Mouse (Mus musculus) neural tube, embryonic 11.5 days (tissue): Measurements from ENCODE around the gene Tmem266. TPM values are rescaled to one million over a fixed set of nuclear protein-coding genes. Genes with fewer than 3 reads are reported as not detected.
A peak's percentile ranks its signal among the peaks of the same experiment; 100 is the strongest.

ENCODE experiments used
- ATAC-seq: fragments of 200-750 bp; cut with Nextera tagmentation; 2 replicates; pipeline ENCODE4 v1.8.0; 2017; ENCODE audit warnings: moderate number of reproducible peaks, mild to moderate bottlenecking, moderate TSS enrichment, moderate library complexity; ENCODE audit not compliant: insufficient read depth, low FRiP score, low TSS enrichment
- DNase-seq: peaks from one replicate; pipeline ENCODE4 v3.0.0-alpha.2; 2015; ENCODE audit warnings: low spot score
- H3K27ac ChIP-seq: fragments of 300-500 bp; sonication (generic); 2 replicates; pipeline ENCODE4 v1.5.1; 2014; ENCODE audit warnings: low read depth, mild to moderate bottlenecking, low read length
- H3K27me3 ChIP-seq: fragments of 300-500 bp; sonication (generic); 2 replicates; pipeline ENCODE4 v1.6.1; 2014; ENCODE audit warnings: mild to moderate bottlenecking, low read length, mixed read lengths; ENCODE audit not compliant: control insufficient read depth, insufficient read depth
- H3K36me3 ChIP-seq: fragments of 300-500 bp; sonication (generic); 2 replicates; pipeline ENCODE4 v1.6.1; 2014; ENCODE audit warnings: mild to moderate bottlenecking, low read length, moderate library complexity, mixed read lengths; ENCODE audit not compliant: control insufficient read depth, insufficient read depth
- H3K4me1 ChIP-seq: fragments of 300-500 bp; sonication (generic); 2 replicates; pipeline ENCODE4 v1.6.1; 2014; ENCODE audit warnings: low read length, mixed read lengths; ENCODE audit not compliant: control insufficient read depth, insufficient read depth
- H3K4me2 ChIP-seq: fragments of 300-500 bp; sonication (generic); 2 replicates; pipeline ENCODE4 v1.6.1; 2014; ENCODE audit warnings: low read depth, mild to moderate bottlenecking, moderate library complexity
- H3K4me3 ChIP-seq: fragments of 300-500 bp; sonication (generic); 2 replicates; pipeline ENCODE4 v1.5.1; 2014; ENCODE audit warnings: low read depth, low read length
- H3K9ac ChIP-seq: fragments of 300-500 bp; sonication (generic); 2 replicates; pipeline ENCODE4 v1.6.1; 2014; ENCODE audit warnings: mild to moderate bottlenecking, low read length
- H3K9me3 ChIP-seq: fragments of 300-500 bp; sonication (generic); 2 replicates; pipeline ENCODE4 v1.6.1; 2016; ENCODE audit warnings: low read length; ENCODE audit not compliant: control insufficient read depth
- WGBS: fragments of 180-500 bp; shearing (Covaris S2); extraction: QIAGEN DNeasy Blood & Tissue Kit; methylation state at CpG from one replicate; pipeline ENCODE4 v1.1.7; 2014; 5-methylcytosine and 5-hydroxymethylcytosine counted together
- polyA plus RNA-seq: library from polyadenylated mRNA; unstranded; fragments of >200 nt; fragmentation: Nextera tagmentation; extraction: Ambion mirVana; gene quantifications from 2 replicates; pipeline ENCODE4 v1.2.1, GENCODE M21; 2014

Tmem266 gene
- polyA plus RNA-seq, 1 experiment from 2014 or later = 0.62 TPM

DNA sequence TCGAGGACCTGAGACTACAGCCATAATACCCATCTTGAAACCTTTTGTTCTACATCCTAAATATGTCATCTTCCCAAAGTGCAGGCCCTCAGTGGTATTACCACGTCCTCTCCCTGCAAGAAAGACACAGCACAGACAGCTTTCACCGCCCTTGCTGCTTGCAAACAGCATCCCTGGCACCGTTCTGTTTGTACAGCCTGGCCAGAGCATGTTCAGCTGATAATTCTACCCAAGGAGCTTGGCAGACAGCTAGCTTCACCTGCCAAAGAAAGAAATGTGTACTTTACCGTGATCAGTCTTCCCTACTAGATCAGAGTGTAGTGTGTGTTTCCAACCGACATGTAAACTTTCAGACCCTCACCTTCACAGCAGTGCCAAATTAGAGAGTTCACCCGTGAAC lies 45.2 kb downstream of the Tmem266 start:
- Histone ChIP-seq H3K27ac (no peak overlapping the region), H3K4me1 (no peaks in the 10 kb centered on the region), H3K4me3 (no peak overlapping the region), H3K9ac (no peak overlapping the region), H3K36me3 (no peaks in the 10 kb centered on the region), H3K4me2 (no peak overlapping the region), H3K27me3 (no peaks in the 10 kb centered on the region), H3K9me3 (no peaks in the 10 kb centered on the region)
- WGBS = 81% methylated on average over 7 of the region's 7 CpGs
- ATAC-seq = no peak
- DNase-seq = no peak

DNA sequence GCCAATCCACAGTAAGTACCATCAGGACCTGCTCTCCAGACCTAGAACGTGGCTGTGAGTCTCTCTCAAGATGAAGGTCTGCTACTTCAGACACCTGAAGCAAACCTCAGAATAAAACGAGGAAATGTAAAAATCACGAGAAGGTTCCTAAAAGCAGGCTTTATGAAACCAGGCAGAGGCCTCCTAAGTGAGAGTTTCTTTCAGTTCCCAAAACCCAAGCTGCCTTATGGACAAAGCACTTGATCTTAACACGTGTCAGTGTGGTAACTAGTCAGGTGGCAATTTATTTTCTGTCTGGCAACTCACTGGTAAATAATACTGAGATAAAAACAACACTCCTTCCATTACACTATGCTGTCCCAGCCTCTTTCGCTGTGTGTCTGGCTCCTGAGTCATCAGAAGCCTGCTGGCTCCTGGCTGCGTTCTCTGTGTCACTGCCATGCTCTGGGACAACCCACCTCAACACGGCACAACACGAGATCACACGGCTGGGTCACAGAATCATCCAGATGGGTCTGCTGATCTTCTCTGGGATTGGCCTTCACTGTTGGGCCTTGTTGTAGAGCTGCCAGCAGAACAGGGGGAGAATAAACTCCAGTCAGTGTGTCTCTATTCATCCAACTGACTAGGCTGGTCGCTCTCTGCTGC lies 51.0 kb downstream of the Tmem266 start:
- H3K36me3 ChIP-seq = no peaks in the 10 kb centered on the region
- no peak for DNase-seq
- no peaks in the 10 kb centered on the region for H3K4me1 ChIP-seq
- H3K9ac ChIP-seq = no peak overlapping the region
- H3K27me3 ChIP-seq = no peaks in the 10 kb centered on the region
- ATAC-seq = no peak
- H3K9me3 ChIP-seq = no peaks in the 10 kb centered on the region
- WGBS = 92% methylated on average over 10 of the region's 10 CpGs
- no peak overlapping the region for H3K4me3 ChIP-seq
- no peak overlapping the region for H3K27ac ChIP-seq
- H3K4me2 ChIP-seq = no peak overlapping the region

DNA sequence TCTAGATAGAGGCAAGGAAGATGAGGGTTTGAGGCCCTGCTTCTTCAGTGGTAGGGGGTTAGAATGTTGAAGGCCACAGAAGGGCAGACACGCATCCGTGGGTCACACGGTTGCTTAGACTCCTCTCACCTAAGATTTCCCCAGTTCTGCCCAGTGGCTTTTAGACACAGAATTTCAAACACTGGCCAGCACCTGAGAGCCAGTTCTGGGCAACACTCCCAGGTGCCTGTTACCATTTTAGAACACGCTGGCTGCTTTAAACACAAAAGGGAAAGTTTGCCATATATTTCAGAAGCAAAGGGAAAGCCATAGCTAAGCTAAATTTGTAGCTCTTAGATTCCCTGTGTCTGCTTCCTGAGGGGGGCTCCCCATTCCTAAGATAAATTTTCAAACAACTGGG lies 54.7 kb downstream of the Tmem266 start:
- 91% methylated on average over 4 of the region's 4 CpGs for WGBS
- Histone ChIP-seq H3K4me1 (no peaks in the 10 kb centered on the region), H3K27me3 (no peaks in the 10 kb centered on the region), H3K27ac (no peak overlapping the region), H3K9ac (no peak overlapping the region), H3K4me2 (no peak overlapping the region), H3K9me3 (no peaks in the 10 kb centered on the region), H3K4me3 (no peak overlapping the region), H3K36me3 (no peaks in the 10 kb centered on the region)
- ATAC-seq = no peak
- DNase-seq = no peak

DNA sequence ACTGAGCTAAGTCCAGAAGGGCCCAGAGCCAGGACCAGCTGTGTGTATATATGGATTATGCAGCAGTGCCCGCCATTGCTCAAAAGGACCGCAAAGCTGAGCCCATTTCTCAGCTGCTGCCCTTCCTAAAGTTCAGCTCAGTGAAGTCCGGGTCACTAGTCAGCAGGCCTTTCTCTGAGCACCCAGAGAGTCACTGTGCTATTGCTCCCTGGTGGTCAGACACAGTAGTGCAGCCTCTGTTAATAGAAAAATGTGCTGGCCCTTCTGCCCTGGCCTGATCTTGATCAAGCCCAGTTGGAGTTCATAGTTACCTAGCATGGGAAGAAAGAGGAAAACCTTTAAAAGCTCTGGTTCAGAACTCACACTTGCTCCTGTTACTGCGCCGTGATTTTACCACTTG lies 55.7 kb downstream of the Tmem266 start:
- no peaks in the 10 kb centered on the region for H3K27me3 ChIP-seq
- H3K4me2 ChIP-seq = no peak overlapping the region
- H3K4me1 ChIP-seq = no peaks in the 10 kb centered on the region
- DNase-seq (peak; percentile 46), ATAC-seq (no peak)
- H3K4me3 ChIP-seq = no peak overlapping the region
- no peaks in the 10 kb centered on the region for H3K9me3 ChIP-seq
- no peak overlapping the region for H3K9ac ChIP-seq
- H3K27ac ChIP-seq = no peak overlapping the region
- H3K36me3 ChIP-seq = no peaks in the 10 kb centered on the region
- WGBS = 35% methylated on average over 5 of the region's 5 CpGs

DNA sequence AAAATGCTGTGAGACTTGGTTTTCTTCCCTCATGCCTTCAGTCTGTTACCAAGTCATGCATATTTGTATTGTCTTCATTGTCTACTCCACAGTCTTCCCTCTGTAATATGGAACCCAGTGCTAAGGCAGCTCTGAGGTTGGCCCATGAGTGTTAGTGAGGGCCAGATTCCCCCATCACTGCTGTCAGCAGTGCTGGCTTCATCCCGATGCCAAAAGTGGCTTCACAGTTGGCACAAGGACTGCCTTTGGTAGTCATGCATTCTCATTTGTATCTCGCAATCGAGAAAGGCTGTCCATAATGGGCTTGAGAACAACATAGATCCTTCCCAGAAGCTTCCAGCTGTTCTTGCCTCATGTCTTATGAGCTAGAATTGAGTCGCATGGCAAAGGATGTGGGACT lies 59.4 kb downstream of the Tmem266 start:
- H3K27ac ChIP-seq = no peak overlapping the region
- DNase-seq (no peak), ATAC-seq (no peak)
- no peak overlapping the region for H3K9ac ChIP-seq
- no peaks in the 10 kb centered on the region for H3K9me3 ChIP-seq
- no peaks in the 10 kb centered on the region for H3K36me3 ChIP-seq
- H3K4me2 ChIP-seq = no peak overlapping the region
- no peak overlapping the region for H3K4me3 ChIP-seq
- no peaks in the 10 kb centered on the region for H3K4me1 ChIP-seq
- WGBS = 96% methylated on average over 4 of the region's 4 CpGs
- no peaks in the 10 kb centered on the region for H3K27me3 ChIP-seq

DNA sequence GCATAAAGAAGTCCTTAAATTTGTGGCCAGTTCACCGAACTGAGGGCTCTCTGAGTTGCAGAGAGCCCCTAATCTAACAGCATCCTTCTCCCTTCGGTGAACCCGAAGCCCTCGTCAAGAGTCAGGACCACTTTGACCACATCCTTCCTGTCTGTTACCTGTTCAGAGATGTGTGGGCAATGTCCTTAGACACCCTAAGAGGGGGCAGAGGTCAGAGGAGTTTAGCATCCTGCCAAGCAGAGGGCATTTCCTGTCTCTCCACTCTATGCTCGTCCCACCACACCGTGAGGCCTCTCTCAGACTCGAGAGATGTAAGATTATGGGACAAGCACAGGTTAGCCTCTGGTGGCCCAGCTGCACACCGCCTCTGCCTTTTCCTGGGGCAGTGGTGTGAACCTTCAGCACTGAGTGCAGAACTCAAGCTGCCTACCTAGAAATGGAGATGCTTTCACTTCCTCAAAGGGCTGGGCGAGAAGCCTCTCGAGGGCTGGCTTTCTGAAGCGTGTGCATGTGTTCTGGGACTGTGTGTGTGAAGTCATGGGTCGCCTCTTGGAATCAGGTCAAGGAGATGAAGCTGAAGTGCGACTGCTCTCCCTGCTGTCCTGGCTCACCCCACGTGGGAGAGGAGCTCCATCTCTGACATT lies 61.3 kb downstream of the Tmem266 start:
- Histone ChIP-seq H3K27ac (no peak overlapping the region), H3K4me1 (no peaks in the 10 kb centered on the region), H3K4me3 (no peak overlapping the region), H3K4me2 (no peak overlapping the region), H3K9me3 (no peaks in the 10 kb centered on the region), H3K9ac (no peak overlapping the region), H3K36me3 (no peaks in the 10 kb centered on the region), H3K27me3 (no peaks in the 10 kb centered on the region)
- 87% methylated on average over 14 of the region's 14 CpGs for WGBS
- DNase-seq (no peak), ATAC-seq (no peak)

DNA sequence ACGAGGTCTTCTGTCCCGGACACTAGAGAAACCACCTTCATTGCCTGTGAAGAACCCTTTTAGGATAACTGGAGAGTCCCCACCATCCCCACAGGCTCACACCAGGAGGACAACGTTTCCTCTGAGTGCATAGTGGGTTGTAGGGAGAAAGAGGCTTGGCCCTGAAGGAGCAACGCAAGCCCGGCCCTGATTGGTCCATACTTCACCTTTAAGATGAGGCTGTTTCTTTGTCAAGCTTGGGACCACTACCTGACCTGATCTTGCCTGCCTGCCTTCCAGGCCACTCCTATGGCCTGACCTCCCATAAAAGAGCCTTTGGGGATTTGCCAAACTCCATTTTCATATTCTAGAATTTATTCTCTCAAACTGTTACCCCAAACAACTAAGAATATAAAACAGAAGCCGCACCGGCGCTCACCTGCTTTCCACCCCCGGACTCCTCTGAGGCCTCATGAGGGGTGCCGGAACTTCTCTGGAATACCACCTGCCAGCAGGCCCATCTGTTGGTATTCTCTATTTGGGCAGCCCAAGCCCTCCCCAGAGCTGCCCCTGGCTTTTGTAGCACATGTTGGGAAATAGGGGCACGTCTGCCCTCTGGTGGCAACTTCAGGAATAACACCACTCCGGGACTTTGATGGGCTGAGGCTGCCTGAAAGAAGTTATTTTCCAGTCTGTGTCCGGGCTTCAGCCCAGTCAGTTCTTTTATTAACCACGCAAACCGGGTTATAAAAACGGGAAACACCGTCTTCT lies 65.4 kb downstream of the Tmem266 start:
- no peaks in the 10 kb centered on the region for H3K9me3 ChIP-seq
- no peaks in the 10 kb centered on the region for H3K4me1 ChIP-seq
- H3K27ac ChIP-seq = no peak overlapping the region
- H3K4me3 ChIP-seq = no peak overlapping the region
- peak; percentile 61 for ATAC-seq
- DNase-seq = peak; percentile 83
- H3K9ac ChIP-seq = no peak overlapping the region
- 30% methylated on average over 17 of the region's 17 CpGs for WGBS
- H3K36me3 ChIP-seq = no peaks in the 10 kb centered on the region
- H3K4me2 ChIP-seq = no peak overlapping the region
- no peaks in the 10 kb centered on the region for H3K27me3 ChIP-seq

DNA sequence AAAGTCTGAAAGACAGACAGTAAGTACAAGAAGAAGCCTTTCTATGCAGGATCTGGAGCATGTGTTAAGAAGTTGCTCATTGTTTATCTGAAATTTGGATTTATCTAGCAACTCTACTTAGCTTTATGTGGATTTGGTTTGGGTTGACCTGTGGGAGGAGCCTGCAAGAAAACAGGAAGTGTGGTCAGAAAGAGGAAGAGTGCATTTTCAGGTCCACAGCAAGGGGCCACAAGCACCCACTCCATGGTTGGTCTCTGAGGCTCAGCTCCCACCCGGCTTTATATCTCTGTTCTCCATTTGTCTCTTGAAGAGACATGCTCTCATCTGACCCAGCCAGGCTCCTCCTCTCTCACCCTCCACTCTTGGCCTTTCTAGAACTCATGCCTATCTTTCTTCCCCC lies 68.9 kb downstream of the Tmem266 start:
- H3K36me3 ChIP-seq = no peaks in the 10 kb centered on the region
- WGBS = 94% methylated on average over 1 of the region's 1 CpGs
- no peaks in the 10 kb centered on the region for H3K27me3 ChIP-seq
- DNase-seq (no peak), ATAC-seq (no peak)
- H3K4me2 ChIP-seq = no peak overlapping the region
- H3K9ac ChIP-seq = no peak overlapping the region
- H3K27ac ChIP-seq = no peak overlapping the region
- no peaks in the 10 kb centered on the region for H3K4me1 ChIP-seq
- no peak overlapping the region for H3K4me3 ChIP-seq
- H3K9me3 ChIP-seq = no peaks in the 10 kb centered on the region
